Mouse (Mus musculus): ENCODE measurements around the gene Gm14295. TPM values are rescaled to one million over a fixed set of nuclear protein-coding genes. Genes with fewer than 3 reads are reported as not detected.

The Gm14295 gene
- polyA plus RNA-seq (2012; rRNA removed), result 5.0 and 21.6 TPM in 2 replicates

DNA sequence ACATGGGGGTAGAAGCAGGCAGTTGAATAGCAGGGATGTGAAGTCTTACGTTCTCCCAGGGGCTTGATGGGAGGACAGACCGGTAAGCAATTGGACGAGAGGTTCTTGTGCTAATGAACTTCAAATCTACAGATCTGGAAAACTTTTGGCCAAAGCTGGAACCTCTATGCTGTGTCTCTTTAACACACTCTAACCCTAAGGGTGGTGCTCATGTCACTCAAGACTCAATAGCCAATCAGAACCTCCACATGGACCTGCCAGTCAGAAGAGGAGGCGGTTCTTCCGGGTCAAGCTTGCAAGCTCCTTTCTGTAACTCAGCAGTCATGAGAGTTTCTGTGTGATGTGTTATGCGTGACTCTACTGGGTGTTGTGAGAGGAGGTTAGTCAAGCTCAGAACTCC lies at the start of gene Gm14295:
Gene Gm14295 (plus strand): TSS at position 301 of the 400 bp plus-strand sequence.

DNA sequence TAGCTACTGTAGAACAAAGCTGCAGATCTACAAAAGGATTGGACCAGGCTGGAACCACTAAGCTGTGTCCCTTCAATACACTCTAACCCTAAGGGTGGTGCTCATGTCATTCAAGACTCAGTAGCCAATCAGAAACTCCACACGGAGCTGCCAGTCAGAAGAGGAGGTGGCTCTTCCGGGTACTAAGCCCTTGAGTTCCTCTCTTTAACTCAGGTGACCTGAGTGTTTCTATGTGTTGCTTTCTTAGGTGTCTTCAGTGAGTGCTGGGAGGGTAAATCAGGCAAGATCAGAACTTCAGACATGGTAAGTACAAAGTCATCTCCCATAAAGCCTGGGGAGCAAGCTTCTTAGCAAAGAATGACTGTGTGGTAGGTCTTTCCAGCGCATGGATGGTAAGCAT lies 32.4 kb downstream of the Gm14295 start, which contains the start of gene Gm14408:
Gene Gm14408 (plus strand): TSS at position 301 of the 400 bp plus-strand sequence.

Other genes with a start within 250 kb of the Gm14295 start
- gene Gm14308, start 162.3 kb upstream of the Gm14295 start, polyA plus RNA-seq (2012; rRNA removed), result 4.1 and 23.6 TPM in 2 replicates
- 4.0 and 10.1 TPM in 2 replicates for gene Zfp973, start 128.1 kb upstream of the Gm14295 start, polyA plus RNA-seq (2012; rRNA removed)
- gene Gm14305, start 90.3 kb upstream of the Gm14295 start, polyA plus RNA-seq (2012; rRNA removed), result 9.8 and 26.5 TPM in 2 replicates
- gene Gm14408, start 32.5 kb downstream of the Gm14295 start, polyA plus RNA-seq (2012; rRNA removed), result not detected in 2 replicates
- gene Gm14296, start 129.2 kb downstream of the Gm14295 start, polyA plus RNA-seq (2012; rRNA removed), result 7.1 and 12.1 TPM in 2 replicates
- 1.5 and 5.9 TPM in 2 replicates for gene Gm14419, start 202.3 kb downstream of the Gm14295 start, polyA plus RNA-seq (2012; rRNA removed)